Mouse (Mus musculus): ENCODE data around the gene Crygn.

DNA sequence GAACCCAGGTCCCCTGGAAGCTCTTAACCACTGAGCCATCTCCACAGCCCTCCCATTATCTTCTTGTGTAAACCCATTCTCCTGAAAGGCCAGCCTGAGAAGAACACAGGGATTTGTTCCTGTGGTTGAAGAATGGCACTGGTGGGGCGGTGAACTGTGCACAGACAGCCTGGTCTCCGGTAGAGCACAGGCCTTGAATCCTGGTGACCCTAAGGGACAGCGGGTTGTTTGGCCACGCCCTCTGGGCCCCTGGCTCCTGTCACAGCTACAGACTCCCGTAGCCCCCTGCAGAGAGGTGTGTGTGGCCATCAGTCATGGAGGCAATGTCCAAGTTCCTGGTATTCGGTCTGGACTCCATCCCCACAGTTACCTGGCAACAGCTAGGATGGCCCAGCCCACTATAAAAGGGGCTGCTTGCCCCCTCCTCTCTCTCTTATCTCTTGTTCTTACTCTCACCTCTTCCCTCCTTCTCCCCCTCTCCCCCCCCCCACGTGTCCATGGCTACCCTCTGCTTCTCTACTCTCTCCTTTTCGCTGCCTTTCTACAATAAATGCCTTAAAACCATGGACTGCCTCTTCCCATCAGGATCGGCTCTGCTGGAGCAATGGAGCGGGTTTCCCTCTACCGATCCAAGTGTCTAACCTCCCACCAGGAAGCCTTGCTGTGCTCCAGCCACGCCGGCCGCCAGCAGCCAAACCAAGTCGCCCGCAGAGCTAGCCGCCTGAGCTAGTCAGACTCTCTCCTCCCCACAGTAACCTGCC lies 20.5 kb upstream of the Crygn start:
- TF ChIP-seq POLR2A (IDR thresholded peaks at IDR 0.05; ENCODE audit: control insufficient read depth in 1 of 2, insufficient read depth in 1 of 2, low read depth in 1 of 2, low read length in 2 of 2, poor library complexity in 1 of 2): no peak
- TF ChIP-seq CTCF (IDR thresholded peaks at IDR 0.05 in 2 of 3, conservative IDR thresholded peaks at IDR 0.05 in 1 of 3; ENCODE audit: control insufficient read depth in 1 of 3, insufficient read depth in 1 of 3, low read depth in 2 of 3, low read length in 3 of 3, poor library complexity in 1 of 3, severe bottlenecking in 1 of 3): no peak
